Mouse (Mus musculus): ENCODE measurements around the gene Vwce.

Gene Vwce

GRCm38 (mm10) chr19:10714682-10715475, 80.9 kb downstream of the Vwce start:
- peak; percentile 69 for DNase-seq (ENCODE audit: low read depth)

GRCm38 (mm10) chr19:10715476-10715875, 81.5 kb downstream of the Vwce start:
- no peak for DNase-seq (ENCODE audit: low read depth)
